Mouse (Mus musculus) kidney, postnatal 10 days (tissue): ENCODE data around the gene Glrx2.
A peak's percentile ranks its signal among the peaks of the same experiment; 100 is the strongest.
"Not testable (repeated sequence)": the region's sequence is repeated elsewhere in the genome, so short reads cannot be mapped to it uniquely, and the experiment has no call there.

Experiments used
- DNase-seq: peaks from one replicate; pipeline ENCODE4 v3.0.0; 2021; ENCODE audit warnings: mixed read lengths

The Glrx2 gene

GRCm38 (mm10) chr1:143716038-143716437 lies at the start of gene Glrx2:
Gene Glrx2 (plus strand): TSS chr1:143716338.
- DNase-seq, result not testable (repeated sequence)

- no peak for DNase-seq
Observed at GRCm38 (mm10) chr1:143675734-143676361, 40.3 kb upstream of the Glrx2 start.

DNA sequence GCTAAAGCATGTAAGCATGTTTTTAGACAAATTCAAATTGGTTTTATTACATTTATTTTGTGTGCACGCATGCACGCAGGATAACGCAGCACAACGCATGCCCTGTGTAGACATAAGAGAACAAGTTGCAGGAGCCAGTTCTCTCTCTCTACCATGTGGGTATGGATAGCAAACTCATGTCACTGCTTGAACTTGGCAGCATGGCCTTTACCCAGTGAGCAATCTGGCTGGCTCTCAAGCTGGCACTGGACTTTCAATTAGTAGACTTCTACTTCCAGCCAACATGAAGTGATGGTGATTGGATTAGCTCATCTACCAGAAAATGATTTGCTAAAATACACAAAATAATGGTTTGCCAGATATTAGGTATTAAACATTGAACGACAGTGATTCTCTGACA lies 35.0 kb upstream of the Glrx2 start:
- DNase-seq, result no peak

GRCm38 (mm10) chr1:143684849-143685248 lies 31.3 kb upstream of the Glrx2 start:
- DNase-seq, result no peak

DNA sequence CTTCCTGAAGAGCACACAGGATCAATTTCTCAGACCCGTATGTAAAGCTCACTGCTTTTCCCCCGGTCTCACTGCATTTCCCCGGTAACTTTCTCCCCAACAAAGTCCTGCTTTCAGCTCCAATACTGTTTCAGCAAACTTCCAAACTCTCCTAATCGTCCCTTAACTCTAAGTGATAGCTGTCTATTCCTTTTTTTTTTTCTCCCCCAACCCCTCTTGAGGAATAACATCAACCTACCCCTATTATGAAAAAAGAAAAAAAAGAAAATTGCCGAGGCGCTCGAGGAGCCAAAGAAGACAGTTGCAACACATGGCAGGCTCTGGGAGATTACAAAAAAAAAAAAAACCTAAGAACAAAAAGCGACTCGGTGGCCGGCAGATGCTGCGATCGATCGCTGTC lies 14.4 kb upstream of the Glrx2 start:
- DNase-seq, result no peak

DNA sequence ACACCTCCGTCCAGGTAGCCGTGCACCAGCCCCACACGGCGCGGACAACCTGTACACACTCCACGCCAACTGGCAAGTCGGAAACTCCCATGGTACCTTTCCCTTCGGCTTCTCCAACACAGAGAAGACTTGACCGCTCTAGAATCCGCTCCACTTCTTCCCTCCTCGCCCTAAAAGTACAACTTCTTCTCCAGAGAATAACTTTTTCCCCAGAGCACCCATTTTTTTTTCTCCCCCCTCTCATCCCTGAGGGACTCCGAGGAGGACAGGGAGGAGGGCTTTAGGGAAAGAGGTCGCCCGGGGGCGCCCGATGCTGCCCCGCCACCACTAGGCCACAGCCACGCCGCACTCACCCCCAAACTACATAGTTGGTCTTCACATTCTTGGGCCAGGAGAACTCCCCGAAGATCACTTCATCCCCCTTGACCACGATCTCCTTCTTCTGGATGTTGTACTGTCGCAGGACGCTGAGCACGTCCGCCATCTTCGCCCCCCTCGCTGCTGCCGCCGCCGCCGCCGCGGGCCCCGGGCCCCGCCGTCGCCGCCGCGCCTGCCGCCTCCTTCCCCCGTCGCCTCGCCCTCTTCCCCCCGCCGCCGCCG lies 13.9 kb upstream of the Glrx2 start:
- DNase-seq, result peak; percentile 47

- DNase-seq, result peak; percentile 95
Observed at GRCm38 (mm10) chr1:143702741-143703262, 13.3 kb upstream of the Glrx2 start, which contains the start of gene Cdc73. Gene Cdc73 (minus strand): TSS chr1:143702893.

GRCm38 (mm10) chr1:143707006-143707405 lies 9.1 kb upstream of the Glrx2 start:
- peak; percentile 18 for DNase-seq

- no peak for DNase-seq
Observed at GRCm38 (mm10) chr1:143708361-143708760, 7.8 kb upstream of the Glrx2 start.

- DNase-seq, result no peak
Observed at GRCm38 (mm10) chr1:143709966-143710626, 6.0 kb upstream of the Glrx2 start.

DNA sequence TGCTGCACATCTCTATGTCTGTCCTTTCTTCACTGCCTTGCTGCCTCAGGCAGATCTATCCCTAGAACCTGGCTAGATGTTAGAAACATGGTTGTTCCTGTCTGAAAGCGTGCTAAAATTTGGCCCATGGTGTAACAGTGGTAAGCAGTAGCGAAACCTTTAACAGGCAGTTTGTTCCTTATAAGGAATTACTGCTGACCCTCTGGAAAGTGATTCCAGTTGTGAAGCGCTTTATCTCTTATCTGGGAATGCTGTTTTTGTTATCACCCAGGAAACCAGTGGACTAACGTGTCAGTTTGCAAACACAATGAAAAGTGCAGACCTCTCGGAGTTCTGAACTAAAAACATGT lies 5.5 kb upstream of the Glrx2 start:
- DNase-seq, result no peak

DNA sequence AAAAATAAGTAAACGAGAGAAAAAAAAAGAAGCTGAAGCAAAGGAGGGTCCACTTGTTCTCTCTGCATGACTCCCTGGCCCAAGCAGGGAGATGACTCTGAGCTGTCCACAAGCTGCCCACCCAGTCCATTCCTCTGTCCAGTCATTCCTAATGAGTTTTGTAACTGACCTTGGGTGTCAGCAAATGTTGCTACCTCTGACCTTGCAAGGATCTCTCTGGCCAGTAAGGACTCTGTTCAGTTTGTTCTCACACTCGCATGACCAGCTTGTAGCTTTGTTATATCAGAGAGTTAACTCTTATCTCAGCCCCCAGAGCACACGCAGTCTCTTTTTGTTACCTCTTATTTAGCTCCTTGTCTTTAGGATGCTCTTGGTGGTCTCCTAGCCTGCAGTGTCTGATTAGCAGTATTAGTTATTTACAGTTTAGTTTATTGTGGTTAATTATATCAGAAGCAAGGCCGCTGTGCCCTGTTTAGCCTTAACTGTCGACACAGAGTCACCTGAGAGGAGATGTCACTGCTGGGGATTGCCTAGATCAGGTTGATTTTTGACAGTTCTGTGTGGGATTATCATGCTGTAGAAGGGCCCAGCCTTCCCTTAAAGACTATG lies 8.4 kb downstream of the Glrx2 start:
- no peak for DNase-seq

DNA sequence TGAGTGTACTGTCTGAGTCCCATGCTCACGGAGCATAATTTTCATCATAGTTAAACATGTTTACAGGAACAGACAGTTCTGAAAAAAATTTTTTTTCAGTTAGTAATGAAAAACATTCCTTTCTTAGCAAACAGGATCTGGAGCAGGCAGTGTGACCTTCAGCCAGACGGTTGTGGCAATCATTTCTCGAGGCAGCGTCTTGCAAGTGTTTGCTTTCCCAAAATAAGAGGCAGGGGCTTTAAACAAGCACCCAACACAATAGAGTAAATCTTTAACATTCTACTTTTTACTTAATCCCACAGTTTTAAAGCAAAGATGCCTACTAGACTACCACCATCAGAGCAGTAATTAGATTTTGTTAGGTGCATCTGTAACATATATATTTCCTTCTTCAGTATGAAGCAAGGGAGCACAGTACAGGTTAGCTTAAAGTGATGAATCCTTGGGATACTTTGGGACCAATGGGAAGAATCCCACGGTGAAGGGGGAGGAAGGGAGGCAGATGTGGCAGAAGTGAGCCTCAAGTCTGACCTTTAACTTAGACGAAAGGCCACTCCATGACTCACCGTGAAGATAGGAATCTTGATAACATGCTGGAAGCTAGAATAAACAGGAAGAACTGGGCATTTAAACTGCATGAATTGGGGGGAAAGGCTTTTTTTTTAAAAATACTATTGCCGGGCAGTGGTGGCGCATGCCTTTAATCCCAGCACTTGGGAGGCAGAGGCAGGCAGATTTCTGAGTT lies 11.7 kb downstream of the Glrx2 start:
- DNase-seq, result no peak

GRCm38 (mm10) chr1:143730899-143731298 lies 14.8 kb downstream of the Glrx2 start:
- DNase-seq, result peak; percentile 15

DNA sequence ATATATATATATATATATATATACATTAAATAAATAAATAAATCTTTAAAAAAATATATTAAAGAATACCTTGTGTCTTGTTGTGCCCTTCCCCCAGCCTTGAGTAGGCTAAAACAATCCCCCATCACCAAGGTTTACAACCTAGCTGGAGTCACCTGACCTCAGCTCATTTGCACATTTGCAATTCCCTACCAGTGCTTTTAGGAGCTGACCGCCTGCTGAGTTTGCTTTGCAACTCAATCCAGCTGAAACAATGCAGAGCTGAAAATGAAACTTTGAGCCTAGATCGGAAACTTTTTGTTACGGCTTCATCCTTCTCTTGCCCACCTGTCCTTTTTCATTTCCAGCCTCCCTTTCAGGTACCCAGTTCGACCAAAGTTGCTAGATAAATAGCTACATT lies 15.6 kb downstream of the Glrx2 start:
- DNase-seq, result no peak

GRCm38 (mm10) chr1:143733914-143734410 lies 17.8 kb downstream of the Glrx2 start:
- DNase-seq, result no peak

DNA sequence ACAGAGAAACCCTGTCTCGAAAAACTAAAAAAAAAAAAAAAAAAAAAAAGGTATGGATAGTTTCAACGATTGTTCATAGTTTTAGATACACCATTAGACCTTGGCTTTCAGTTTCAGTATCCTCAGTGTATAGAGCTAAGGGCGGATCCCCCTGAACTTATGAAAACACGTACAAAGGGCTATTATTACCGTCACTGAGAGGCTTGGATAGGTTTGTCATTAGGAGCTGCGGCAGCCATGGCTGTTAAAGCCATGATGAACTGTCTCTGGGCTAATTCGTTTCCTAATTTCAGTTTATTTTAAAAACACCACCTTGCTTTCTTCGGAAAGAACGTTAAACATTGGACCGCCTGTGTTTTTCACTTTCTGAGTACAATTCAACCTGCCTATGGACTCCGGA lies 22.7 kb downstream of the Glrx2 start:
- no peak for DNase-seq

GRCm38 (mm10) chr1:143739361-143740350 lies 23.5 kb downstream of the Glrx2 start:
- peak; percentile 94 for DNase-seq

DNA sequence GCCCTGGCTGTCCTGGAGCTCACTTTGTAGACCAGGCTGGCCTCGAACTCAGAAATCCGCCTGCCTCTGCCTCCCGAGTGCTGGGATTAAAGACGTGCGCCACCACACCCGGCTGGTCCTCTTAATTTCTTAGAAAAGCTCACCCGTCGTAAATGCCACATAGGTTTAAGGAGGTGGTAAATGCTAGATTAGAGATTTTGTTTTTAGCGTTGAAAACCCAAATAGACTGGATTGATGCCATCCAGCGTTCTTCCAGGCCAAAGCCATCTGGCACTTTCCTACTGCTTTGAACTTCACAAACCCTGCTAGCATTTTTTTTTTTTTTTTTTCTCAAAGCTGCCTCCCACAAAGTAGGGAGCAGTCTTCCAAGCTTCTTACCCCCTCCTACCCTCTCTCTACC lies 24.4 kb downstream of the Glrx2 start:
- DNase-seq, result no peak

DNA sequence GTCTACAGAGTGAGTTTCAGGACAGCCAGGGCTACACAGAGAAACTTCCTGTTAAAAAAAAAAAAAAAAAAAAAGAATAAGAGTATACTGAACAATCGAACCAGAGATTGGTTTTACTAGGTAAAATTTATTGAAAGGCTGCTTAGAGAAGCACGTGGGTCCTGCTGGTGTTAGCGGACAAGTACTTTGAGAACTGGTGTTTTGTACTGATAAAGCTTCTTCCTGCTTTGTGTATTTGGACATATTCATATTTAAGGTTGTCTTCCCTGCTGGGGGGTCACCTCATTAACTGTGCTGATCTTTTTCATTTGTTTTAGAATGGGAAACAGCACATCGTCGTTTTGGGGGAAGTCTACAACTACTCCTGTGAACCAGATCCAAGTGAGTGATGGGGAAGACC lies 25.2 kb downstream of the Glrx2 start:
- no peak for DNase-seq

- no peak for DNase-seq
Observed at GRCm38 (mm10) chr1:143742186-143742585, 26.0 kb downstream of the Glrx2 start.
